In the genomic region with DNA sequence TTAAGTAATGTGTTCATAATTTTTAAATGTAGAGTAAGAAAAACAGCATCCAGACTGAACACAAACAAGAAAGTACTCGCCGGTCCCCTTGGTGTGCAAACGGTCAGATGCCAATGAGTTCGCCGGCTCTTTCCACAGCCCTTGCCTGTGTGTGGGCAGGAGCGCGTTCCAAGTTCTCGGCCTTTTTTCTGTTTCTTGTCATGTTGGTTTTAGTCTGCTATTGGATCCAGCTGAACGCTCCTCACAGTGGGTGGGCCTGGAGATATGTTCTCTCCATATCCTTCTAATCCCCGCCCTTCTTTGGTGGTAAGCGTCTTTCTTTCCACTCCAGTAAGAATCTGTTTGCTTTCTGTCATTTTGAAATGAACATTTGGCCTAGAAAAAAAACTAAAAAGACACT, we compare ENCODE assay signal across 9 mouse cellular contexts.
DNase-seq lines count a peak whose midpoint lies in the region.
"Had no signal": no experiment of that assay in that cellular context is flagged by ENCODE, and none has a peak within 500 bp of the region (broad histone marks: within the 10 kb centered on the region; RNA-seq: fewer than 3 reads in every experiment).

No protein-coding gene starts in this region.

- peak; percentile 77 to 86 for DNase-seq in cerebellum, postnatal 10 days
- no peak for DNase-seq in cerebellum, adult 8-10 months
- peak; percentile 2 for DNase-seq in kidney, postnatal 14 days
- no peak for DNase-seq in kidney, adult 8-10 months
- DNase-seq in embryo, embryonic 10.5 days (ENCODE audit: low spot score), result peak; percentile 37
- DNase-seq in mesoderm, embryonic 11.5 days (ENCODE audit: low read depth, low spot score), result peak; percentile 54
- DNase-seq in adrenal gland, postnatal 25 days, result no peak
- DNase-seq in urinary bladder, postnatal 25 days (ENCODE audit: low spot score), result no peak
- DNase-seq: forebrain, postnatal 0 days had no signal

Comparison
In these comparisons a context has a peak if more than half of its experiments do, and no peak if none do; other contexts are left out.
1. DNase-seq: peak in cerebellum, postnatal 10 days (2 of 2), kidney, postnatal 14 days (single experiment), embryo, embryonic 10.5 days (single experiment) and mesoderm, embryonic 11.5 days (single experiment); none in cerebellum, adult 8-10 months (single experiment), kidney, adult 8-10 months (0 of 2), adrenal gland, postnatal 25 days (single experiment) and urinary bladder, postnatal 25 days (single experiment).